Mouse (Mus musculus): ENCODE measurements around the gene Dagla.

Gene Dagla

GRCm38 (mm10) chr19:10307941-10308340, 3.3 kb upstream of the Dagla start:
- no peak for DNase-seq (ENCODE audit: low spot score in 2 of 2)

- DNase-seq (ENCODE audit: low spot score in 2 of 2), result no peak
Observed at GRCm38 (mm10) chr19:10307351-10307750, 2.7 kb upstream of the Dagla start.

- DNase-seq (ENCODE audit: low spot score in 2 of 2), result no peak
Observed at GRCm38 (mm10) chr19:10306521-10307243, 2.0 kb upstream of the Dagla start.

GRCm38 (mm10) chr19:10305640-10306039, 963 bp upstream of the Dagla start:
- DNase-seq (ENCODE audit: low spot score in 2 of 2), result no peak

GRCm38 (mm10) chr19:10304395-10304794, 282 bp downstream of the Dagla start:
- no peak for DNase-seq (ENCODE audit: low spot score in 2 of 2)

- no peak for DNase-seq (ENCODE audit: low spot score in 2 of 2)
Observed at GRCm38 (mm10) chr19:10302852-10303251, 1.8 kb downstream of the Dagla start.

- DNase-seq (ENCODE audit: low spot score in 2 of 2), result no peak
Observed at GRCm38 (mm10) chr19:10301866-10302356, 2.8 kb downstream of the Dagla start.

- no peak for DNase-seq (ENCODE audit: low spot score in 2 of 2)
Observed at GRCm38 (mm10) chr19:10301263-10301662, 3.4 kb downstream of the Dagla start.

GRCm38 (mm10) chr19:10300809-10301208, 3.9 kb downstream of the Dagla start:
- no peak for DNase-seq (ENCODE audit: low spot score in 2 of 2)

- no peak for DNase-seq (ENCODE audit: low spot score in 2 of 2)
Observed at GRCm38 (mm10) chr19:10298268-10298667, 6.4 kb downstream of the Dagla start.

- DNase-seq (ENCODE audit: low spot score in 2 of 2), result peak in 1 of 2 experiments; percentile 43
Observed at GRCm38 (mm10) chr19:10297041-10297503, 7.6 kb downstream of the Dagla start.

- peak in 1 of 2 experiments; percentile 21 for DNase-seq (ENCODE audit: low spot score in 2 of 2)
Observed at GRCm38 (mm10) chr19:10296306-10296705, 8.4 kb downstream of the Dagla start.

GRCm38 (mm10) chr19:10294631-10295562, 9.8 kb downstream of the Dagla start:
- DNase-seq (ENCODE audit: low spot score in 2 of 2), result peak in 1 of 2 experiments; percentile 39

- DNase-seq (ENCODE audit: low spot score in 2 of 2), result peak in 1 of 2 experiments; percentile 4
Observed at GRCm38 (mm10) chr19:10293987-10294386, 10.7 kb downstream of the Dagla start.

GRCm38 (mm10) chr19:10291896-10292490, 12.7 kb downstream of the Dagla start:
- no peak for DNase-seq (ENCODE audit: low spot score in 2 of 2)

GRCm38 (mm10) chr19:10290153-10290945, 14.3 kb downstream of the Dagla start:
- peak in 1 of 2 experiments; percentile 72 for DNase-seq (ENCODE audit: low spot score in 2 of 2)

- DNase-seq (ENCODE audit: low spot score in 2 of 2), result no peak
Observed at GRCm38 (mm10) chr19:10289609-10290150, 15.0 kb downstream of the Dagla start.

GRCm38 (mm10) chr19:10288125-10289040, 16.3 kb downstream of the Dagla start:
- DNase-seq (ENCODE audit: low spot score in 2 of 2), result no peak

GRCm38 (mm10) chr19:10286458-10286872, 18.2 kb downstream of the Dagla start:
- DNase-seq (ENCODE audit: low spot score in 2 of 2), result no peak
